Mouse (Mus musculus): ENCODE measurements around the gene Tpmt. TPM values are rescaled to one million over a fixed set of nuclear protein-coding genes. Genes with fewer than 3 reads are reported as not detected.

Gene Tpmt
- 6.3 and 14.1 TPM in 2 replicates for polyA plus RNA-seq (2012; rRNA removed; ENCODE audit: low replicate concordance)

GRCm38 (mm10) chr13:47044617-47044947 lies at the start of gene Tpmt:
Gene Tpmt, minus strand, starts transcription at chr13:47044737.

GRCm38 (mm10) chr13:47043030-47043680 lies 1.4 kb downstream of the Tpmt start, which contains the start of gene Kdm1b:
Gene Kdm1b, plus strand, starts transcription at chr13:47043499.

GRCm38 (mm10) chr13:47014334-47015194 lies 30.0 kb downstream of the Tpmt start, which contains the start of gene Nhlrc1:
Gene Nhlrc1, minus strand, starts transcription at chr13:47014850.

Other genes with a start within 250 kb of the Tpmt start
- 31.3 and 32.9 TPM in 2 replicates for gene Kif13a, start 114.9 kb downstream of the Tpmt start, polyA plus RNA-seq (2012; rRNA removed; ENCODE audit: low replicate concordance)
- 2.9 and 4.1 TPM in 2 replicates for gene Nhlrc1, start 29.9 kb downstream of the Tpmt start, polyA plus RNA-seq (2012; rRNA removed; ENCODE audit: low replicate concordance)
- 7.9 and 10.7 TPM in 2 replicates for gene Kdm1b, start 1.2 kb downstream of the Tpmt start, polyA plus RNA-seq (2012; rRNA removed; ENCODE audit: low replicate concordance)
- 5.2 and 15.5 TPM in 2 replicates for gene Dek, start 61.5 kb upstream of the Tpmt start, polyA plus RNA-seq (2012; rRNA removed; ENCODE audit: low replicate concordance)
- gene Rnf144b, start 77.9 kb upstream of the Tpmt start, polyA plus RNA-seq (2012; rRNA removed; ENCODE audit: low replicate concordance) = 12.0 and 18.4 TPM in 2 replicates

Data from subcutaneous adipose tissue, adult 2 months (tissue).